Mouse (Mus musculus): ENCODE data around the gene Hsd17b1. TPM values are rescaled to one million over a fixed set of nuclear protein-coding genes. Genes with fewer than 3 reads are reported as not detected.

The Hsd17b1 gene
- total RNA-seq (2021), result 1 to 10 TPM in 1 of 2 experiments, under 1 TPM in 1; 0.42 to 1.1 TPM
- long read RNA-seq, experiment 1, result 0 reads
- long read RNA-seq, experiment 2, result 0 reads

- intact Hi-C loops (cut with DNase I), result no loop called here
- no peak for DNase-seq (ENCODE audit: low spot score in 2 of 2)
Observed at GRCm38 (mm10) chr11:101078121-101078520, at the start of gene Hsd17b1. TSS of gene Hsd17b1 (plus strand) at chr11:101078411.

GRCm38 (mm10) chr11:101029320-101029719 is 48.9 kb upstream of the Hsd17b1 start:
- intact Hi-C loops (cut with DNase I), result no loop called here
- DNase-seq (ENCODE audit: low spot score in 2 of 2), result no peak

- intact Hi-C loops (cut with DNase I), result no loop called here
- no peak for DNase-seq (ENCODE audit: low spot score in 2 of 2)
Observed at GRCm38 (mm10) chr11:101030136-101030807, 47.9 kb upstream of the Hsd17b1 start.

GRCm38 (mm10) chr11:101030808-101031156 is 47.4 kb upstream of the Hsd17b1 start:
- DNase-seq (ENCODE audit: low spot score in 2 of 2), result no peak
- intact Hi-C loops (cut with DNase I), result no loop called here

- no peak for DNase-seq (ENCODE audit: low spot score in 2 of 2)
- intact Hi-C loops (cut with DNase I), result no loop called here
Observed at GRCm38 (mm10) chr11:101031470-101031869, 46.7 kb upstream of the Hsd17b1 start.

GRCm38 (mm10) chr11:101033856-101034500 is 44.2 kb upstream of the Hsd17b1 start:
- DNase-seq (ENCODE audit: low spot score in 2 of 2), result no peak
- intact Hi-C loops (cut with DNase I), result no loop called here

GRCm38 (mm10) chr11:101034614-101035327 is 43.4 kb upstream of the Hsd17b1 start:
- intact Hi-C loops (cut with DNase I), result no loop called here
- no peak for DNase-seq (ENCODE audit: low spot score in 2 of 2)

GRCm38 (mm10) chr11:101035328-101035695 is 42.9 kb upstream of the Hsd17b1 start:
- DNase-seq (ENCODE audit: low spot score in 2 of 2), result no peak
- intact Hi-C loops (cut with DNase I), result no loop called here

GRCm38 (mm10) chr11:101037795-101038194 is 40.4 kb upstream of the Hsd17b1 start:
- intact Hi-C loops (cut with DNase I), result no loop called here
- no peak for DNase-seq (ENCODE audit: low spot score in 2 of 2)

- intact Hi-C loops (cut with DNase I), result no loop called here
Observed at GRCm38 (mm10) chr11:101045826-101046225, 32.4 kb upstream of the Hsd17b1 start.

GRCm38 (mm10) chr11:101046440-101046839 is 31.8 kb upstream of the Hsd17b1 start:
- DNase-seq (ENCODE audit: low spot score in 2 of 2), result no peak
- intact Hi-C loops (cut with DNase I), result no loop called here

More at GRCm38 (mm10) chr11:101045826-101046225, 32.4 kb upstream of the Hsd17b1 start:
- no peak for DNase-seq (ENCODE audit: low spot score in 2 of 2)

- intact Hi-C loops (cut with DNase I), result no loop called here
- no peak for DNase-seq (ENCODE audit: low spot score in 2 of 2)
Observed at GRCm38 (mm10) chr11:101047502-101047901, 30.7 kb upstream of the Hsd17b1 start.

GRCm38 (mm10) chr11:101050359-101050758 is 27.9 kb upstream of the Hsd17b1 start:
- no peak for DNase-seq (ENCODE audit: low spot score in 2 of 2)
- intact Hi-C loops (cut with DNase I), result no loop called here

GRCm38 (mm10) chr11:101051051-101051493 is 27.1 kb upstream of the Hsd17b1 start:
- intact Hi-C loops (cut with DNase I), result no loop called here
- no peak for DNase-seq (ENCODE audit: low spot score in 2 of 2)

GRCm38 (mm10) chr11:101051617-101052016 is 26.6 kb upstream of the Hsd17b1 start:
- no peak for DNase-seq (ENCODE audit: low spot score in 2 of 2)
- intact Hi-C loops (cut with DNase I), result no loop called here

- no peak for DNase-seq (ENCODE audit: low spot score in 2 of 2)
- intact Hi-C loops (cut with DNase I), result no loop called here
Observed at GRCm38 (mm10) chr11:101052751-101053473, 25.3 kb upstream of the Hsd17b1 start.

GRCm38 (mm10) chr11:101053974-101054373 is 24.2 kb upstream of the Hsd17b1 start:
- no peak for DNase-seq (ENCODE audit: low spot score in 2 of 2)
- intact Hi-C loops (cut with DNase I), result no loop called here

- DNase-seq (ENCODE audit: low spot score in 2 of 2), result no peak
- intact Hi-C loops (cut with DNase I), result loop anchor here (5.0 kb wide), 1 partner anchor 43 kb away; no protein-coding TSS in a partner anchor
Observed at GRCm38 (mm10) chr11:101055418-101055817, 22.8 kb upstream of the Hsd17b1 start.

GRCm38 (mm10) chr11:101056885-101057284 is 21.3 kb upstream of the Hsd17b1 start:
- intact Hi-C loops (cut with DNase I), result loop anchor here (5.0 kb wide), 1 partner anchor 45 kb away; no protein-coding TSS in a partner anchor
- DNase-seq (ENCODE audit: low spot score in 2 of 2), result no peak

- peak; percentile 87 to 88 for DNase-seq (ENCODE audit: low spot score in 2 of 2)
- intact Hi-C loops (cut with DNase I), result loop anchor here (2.0 to 5.0 kb wide), 2 partner anchors 46 to 75 kb away; no protein-coding TSS in a partner anchor
Observed at GRCm38 (mm10) chr11:101057860-101058259, 20.4 kb upstream of the Hsd17b1 start.

Data from left cerebral cortex, postnatal 14 days (tissue).